Mouse (Mus musculus): Measurements from ENCODE around the gene Gm9972. TPM values are rescaled to one million over a fixed set of nuclear protein-coding genes. Genes with fewer than 3 reads are reported as not detected.

Gm9972 gene
- 0.13 and 0.18 TPM in 2 replicates for polyA plus RNA-seq (2012; rRNA removed)

GRCm38 (mm10) chr11:43035446-43035845 lies at the start of gene Gm9972:
Gene Gm9972, plus strand, starts transcription at chr11:43035746.
- no peak for DNase-seq (ENCODE audit: low spot score)

GRCm38 (mm10) chr11:42999188-42999587 lies 36.4 kb upstream of the Gm9972 start:
- no peak for DNase-seq (ENCODE audit: low spot score)

- no peak for DNase-seq (ENCODE audit: low spot score)
Measured at GRCm38 (mm10) chr11:43011941-43012340, 23.6 kb upstream of the Gm9972 start.

GRCm38 (mm10) chr11:43012980-43013379 lies 22.6 kb upstream of the Gm9972 start:
- DNase-seq (ENCODE audit: low spot score), result no peak

- DNase-seq (ENCODE audit: low spot score), result no peak
Measured at GRCm38 (mm10) chr11:43023109-43023688, 12.3 kb upstream of the Gm9972 start.

- no peak for DNase-seq (ENCODE audit: low spot score)
Measured at GRCm38 (mm10) chr11:43029813-43030212, 5.7 kb upstream of the Gm9972 start.

GRCm38 (mm10) chr11:43032141-43032540 lies 3.4 kb upstream of the Gm9972 start:
- DNase-seq (ENCODE audit: low spot score), result no peak

GRCm38 (mm10) chr11:43045871-43046548 lies 10.5 kb downstream of the Gm9972 start:
- DNase-seq (ENCODE audit: low spot score), result no peak

GRCm38 (mm10) chr11:43049363-43049762 lies 13.8 kb downstream of the Gm9972 start:
- no peak for DNase-seq (ENCODE audit: low spot score)

GRCm38 (mm10) chr11:43054972-43055371 lies 19.4 kb downstream of the Gm9972 start:
- no peak for DNase-seq (ENCODE audit: low spot score)

GRCm38 (mm10) chr11:43059437-43059970 lies 24.0 kb downstream of the Gm9972 start:
- DNase-seq (ENCODE audit: low spot score), result no peak

GRCm38 (mm10) chr11:43062286-43062685 lies 26.7 kb downstream of the Gm9972 start:
- no peak for DNase-seq (ENCODE audit: low spot score)

GRCm38 (mm10) chr11:43086309-43087050 lies 50.9 kb downstream of the Gm9972 start:
- no peak for DNase-seq (ENCODE audit: low spot score)

Other genes with a start within 250 kb of the Gm9972 start
- 13.4 and 13.9 TPM in 2 replicates for gene Atp10b, start 114.1 kb downstream of the Gm9972 start, polyA plus RNA-seq (2012; rRNA removed)